Mouse (Mus musculus) bone marrow, adult 2 months (tissue): Measurements from ENCODE around the gene Eef1a2.

Experiments used
- CTCF ChIP-seq: fragments of 200-500 bp; IDR thresholded peaks from 2 replicates; pipeline ENCODE4 v1.5.1; 2011; ENCODE audit warnings: low read length, control low read depth; ENCODE audit not compliant: control insufficient read depth, insufficient read depth
- POLR2A ChIP-seq: fragments of 200-500 bp; IDR thresholded peaks from 2 replicates; pipeline ENCODE4 v1.6.1; 2011; ENCODE audit warnings: low read depth, mild to moderate bottlenecking, control low read depth, low read length, borderline replicate concordance; ENCODE audit not compliant: control insufficient read depth

DNA sequence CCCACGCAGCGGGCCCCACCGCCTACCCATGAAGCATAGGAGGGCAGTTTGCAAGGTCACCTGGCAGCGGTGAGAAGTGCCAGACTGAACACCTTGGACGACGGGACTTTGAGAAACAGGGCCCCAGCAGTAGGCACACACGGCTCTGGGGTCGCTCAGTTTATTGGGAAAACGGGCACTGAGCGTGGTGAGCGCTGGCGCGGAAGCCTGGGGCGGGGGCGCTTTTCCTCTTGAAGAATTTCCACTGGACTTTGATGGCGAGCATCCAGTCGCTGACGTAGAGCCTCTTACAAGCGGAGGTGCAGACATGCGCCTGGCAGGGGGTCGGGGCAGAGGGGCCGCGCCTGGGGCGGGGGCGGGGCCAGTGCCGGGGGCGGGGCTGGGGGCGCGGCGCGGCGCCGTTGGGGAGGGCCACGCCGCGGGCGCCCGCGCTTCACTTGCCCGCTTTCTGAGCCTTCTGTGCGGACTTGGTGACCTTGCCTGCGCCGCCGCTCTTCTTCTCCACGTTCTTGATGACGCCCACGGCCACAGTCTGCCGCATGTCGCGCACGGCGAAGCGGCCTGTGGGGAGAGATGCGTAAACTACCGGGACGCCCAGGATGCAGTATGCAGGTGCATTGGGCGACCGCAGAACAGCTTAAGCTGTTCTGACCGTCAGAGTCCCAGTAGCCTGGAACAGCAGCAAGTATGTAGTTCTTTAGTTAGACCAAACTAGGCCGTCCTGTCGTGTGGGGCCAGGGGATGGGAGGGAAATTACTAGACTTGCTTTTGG, 9.1 kb downstream of the Eef1a2 start:
- TF ChIP-seq CTCF (no peak), POLR2A (no peak)
